Mouse (Mus musculus): Measurements from ENCODE around the gene Atl1. TPM values are rescaled to one million over a fixed set of nuclear protein-coding genes. Genes with fewer than 3 reads are reported as not detected.
A peak's percentile ranks its signal among the peaks of the same experiment; 100 is the strongest.

The Atl1 gene
- total RNA-seq, 2 experiments from 2014 or later, result 4.0 to 6.1 TPM

DNA sequence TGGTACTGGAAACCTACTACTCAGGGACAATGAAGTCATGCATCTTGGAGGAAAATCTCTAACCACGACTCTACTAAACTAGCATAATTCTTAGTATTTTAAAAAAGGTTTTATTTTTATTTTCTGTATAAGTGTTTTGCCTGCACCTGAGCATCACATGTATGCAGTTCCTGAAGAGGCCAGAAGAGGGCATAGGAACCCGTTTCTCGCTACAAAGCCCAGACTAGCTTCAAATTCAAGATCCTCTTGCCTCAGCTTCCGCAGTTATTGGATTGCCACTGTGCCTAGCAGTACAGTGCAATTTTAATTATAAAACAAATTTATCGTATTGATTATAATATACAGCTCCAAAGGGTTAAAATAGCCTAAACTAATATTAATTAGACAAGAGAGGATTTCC is 31.6 kb downstream of the Atl1 start:
- peak; percentile 21 to 53 for DNase-seq
- intact Hi-C loops (cut with DNase I), result loop anchor here (5.0 kb wide), 1 partner anchor 138 kb away; no protein-coding TSS in a partner anchor

DNA sequence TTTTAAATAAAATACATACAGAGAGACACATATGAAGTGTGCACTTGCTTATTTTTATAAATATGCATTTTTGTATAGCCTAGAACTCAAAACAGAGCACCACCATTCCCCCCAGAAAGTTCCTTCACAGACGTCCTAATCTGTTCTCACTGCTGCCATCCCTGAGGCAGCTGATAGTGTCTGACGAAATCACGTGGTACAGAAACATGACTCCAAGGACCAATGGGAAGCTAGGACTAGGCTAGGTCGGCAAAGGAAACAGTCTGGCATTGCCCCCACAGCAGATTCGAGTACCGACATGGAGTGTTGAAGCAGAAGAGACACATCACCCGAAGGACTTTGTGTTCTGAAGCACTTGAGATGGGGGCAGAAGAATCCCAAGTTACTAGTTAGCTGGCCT is 34.3 kb downstream of the Atl1 start:
- intact Hi-C loops (cut with DNase I), result no loop called here
- DNase-seq, result no peak

DNA sequence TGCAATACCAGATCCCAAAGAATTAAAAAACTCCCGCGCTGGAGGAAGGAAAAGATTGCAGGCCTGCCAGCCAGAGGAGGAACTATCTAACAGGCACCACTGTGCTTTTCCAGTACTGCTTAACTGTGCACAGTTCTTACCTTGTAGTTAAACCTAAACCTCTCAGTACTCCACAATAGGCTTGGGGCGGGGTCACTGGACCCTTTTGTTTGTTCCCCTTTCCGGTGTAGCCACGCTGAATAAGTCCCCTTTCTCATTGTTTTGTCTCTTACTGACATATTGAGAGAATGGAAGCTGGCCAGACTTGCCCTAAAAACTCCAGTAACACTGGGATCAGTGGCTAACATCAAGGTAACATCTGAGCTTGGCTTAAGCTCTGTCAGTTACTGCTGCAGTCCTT is 45.3 kb downstream of the Atl1 start:
- DNase-seq, result no peak
- intact Hi-C loops (cut with DNase I), result no loop called here

DNA sequence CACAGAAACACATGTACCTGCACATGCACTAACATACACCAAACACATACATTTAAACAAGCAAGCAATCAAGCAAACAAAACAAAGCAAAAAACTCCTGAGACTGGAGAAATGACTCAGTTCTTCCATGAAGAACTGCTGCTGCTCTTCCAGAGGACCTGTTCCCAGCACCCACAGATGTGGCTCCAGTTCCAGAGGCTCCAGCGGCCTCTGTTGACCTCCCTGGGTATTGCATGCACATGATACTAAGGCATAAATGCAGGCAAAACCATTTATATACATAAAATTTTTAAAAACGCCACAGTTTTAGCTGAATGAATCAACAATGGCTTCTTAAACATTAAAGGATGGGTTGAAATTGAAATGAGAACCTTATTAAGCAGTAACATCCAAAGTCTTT is 46.9 kb downstream of the Atl1 start:
- no peak for DNase-seq
- intact Hi-C loops (cut with DNase I), result no loop called here

DNA sequence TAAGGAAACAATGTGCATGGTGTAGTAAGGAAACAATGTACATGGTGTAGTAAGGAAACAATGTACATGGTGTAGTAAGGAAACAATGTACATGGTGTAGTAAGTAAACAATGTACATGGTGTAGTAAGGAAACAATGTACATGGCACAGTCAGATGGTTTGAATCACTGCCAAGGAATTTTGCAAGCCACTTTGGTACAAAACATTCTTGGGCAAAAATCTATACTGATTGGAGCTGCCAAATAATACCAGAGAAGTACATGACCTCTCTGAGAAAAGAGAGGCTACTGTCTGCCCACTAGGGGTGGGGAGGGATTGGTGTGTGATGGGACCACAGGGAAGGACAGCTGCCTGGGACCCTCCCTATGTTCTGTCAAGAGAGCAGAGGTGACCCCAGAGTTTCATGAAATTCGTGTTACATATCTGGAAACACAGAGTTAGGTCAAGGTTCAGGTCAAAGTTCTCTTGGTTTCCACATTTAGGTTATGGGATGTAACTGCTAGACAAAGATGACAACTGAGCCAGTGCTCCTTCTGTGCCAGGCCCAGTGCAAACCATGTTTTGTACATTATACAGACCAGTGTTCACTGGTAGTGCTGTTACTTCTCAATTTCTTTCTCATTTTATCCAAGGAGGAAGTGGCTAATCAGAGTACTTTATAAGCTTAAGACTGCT is 49.4 kb downstream of the Atl1 start:
- intact Hi-C loops (cut with DNase I), result no loop called here

DNA sequence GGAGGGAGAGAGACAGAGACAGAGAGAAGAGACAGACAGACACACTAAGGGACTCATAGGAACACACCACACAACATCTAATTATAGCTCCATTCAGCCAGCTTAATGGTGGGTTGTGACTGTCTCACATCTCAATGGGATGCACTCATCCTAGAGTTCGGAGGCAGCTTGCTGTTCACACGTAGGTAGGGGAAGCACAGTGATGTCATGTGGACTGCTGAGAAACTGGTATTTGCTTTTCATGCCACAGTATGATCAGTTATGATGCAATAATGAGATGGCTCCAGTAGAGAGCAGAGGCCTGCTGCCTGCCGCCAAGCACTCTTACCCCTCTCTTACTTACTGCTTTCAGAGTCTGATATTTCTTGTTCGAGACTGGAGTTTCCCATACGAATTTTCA is 53.4 kb downstream of the Atl1 start:
- no peak for DNase-seq
- intact Hi-C loops (cut with DNase I), result no loop called here

More for the DNA sequence above, 49.4 kb downstream of the Atl1 start:
- no peak for DNase-seq

DNA sequence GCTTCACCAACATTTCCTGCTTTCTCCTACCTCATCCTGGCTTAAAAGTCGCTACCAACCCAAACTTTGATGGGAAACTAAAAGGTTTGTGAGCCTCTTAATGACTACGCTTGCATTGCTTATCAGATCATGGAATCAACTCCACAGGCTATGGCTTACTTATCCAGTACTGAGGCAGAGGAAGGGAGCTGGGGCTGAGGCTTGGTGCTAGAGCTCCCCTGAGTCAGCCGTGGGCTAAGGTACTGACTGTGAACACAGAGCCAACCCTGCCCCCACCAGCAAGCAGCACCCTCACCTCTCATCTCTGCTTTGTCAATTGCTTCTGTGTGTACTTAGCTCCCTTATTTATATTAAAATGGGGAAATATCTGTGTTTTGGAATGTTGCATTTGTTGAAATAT is 55.1 kb downstream of the Atl1 start:
- no peak for DNase-seq
- intact Hi-C loops (cut with DNase I), result no loop called here

DNA sequence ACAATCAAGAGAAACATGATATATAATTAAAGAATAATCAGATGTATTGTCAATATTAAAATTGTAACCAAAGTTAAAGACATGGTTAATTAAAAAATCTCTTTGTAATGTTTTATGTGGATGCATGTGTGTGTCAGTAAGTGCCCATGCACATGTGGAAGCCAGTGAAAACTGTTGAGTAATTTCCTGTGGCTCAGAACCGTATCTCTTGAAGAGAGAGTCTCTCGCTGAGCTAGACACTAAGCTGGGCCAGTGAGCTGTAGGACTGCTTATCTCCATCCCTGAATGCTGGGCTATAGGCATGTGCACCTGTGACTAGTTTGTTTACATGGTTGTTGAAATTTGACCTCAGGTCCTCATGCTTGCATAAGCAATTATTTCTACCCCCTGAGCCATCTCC is 65.0 kb downstream of the Atl1 start:
- no peak for DNase-seq
- intact Hi-C loops (cut with DNase I), result no loop called here

DNA sequence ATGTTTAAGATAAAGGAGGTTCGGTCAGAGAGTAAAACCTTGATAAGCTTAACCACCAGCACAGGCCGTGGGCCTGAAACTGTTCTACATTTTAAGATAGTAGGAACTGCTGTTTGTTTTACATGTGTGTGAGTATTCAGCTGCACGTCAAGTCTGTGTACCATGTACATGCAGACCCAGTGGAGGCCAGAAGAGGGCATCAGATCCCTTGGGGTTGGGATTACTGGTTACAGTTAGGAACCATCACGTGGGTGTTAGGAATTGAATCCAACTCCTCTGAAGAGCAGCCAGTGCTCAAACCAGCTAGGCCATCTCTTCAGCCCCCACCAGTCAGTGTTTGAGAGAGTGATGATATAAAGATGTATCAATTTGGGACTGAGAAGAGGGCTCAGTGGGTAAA is 70.1 kb downstream of the Atl1 start:
- peak; percentile 56 to 76 for DNase-seq
- intact Hi-C loops (cut with DNase I), result loop anchor here (2.0 to 10.0 kb wide), 3 partner anchors 100 to 272 kb away; partner anchors contain the start of gene Pygl

DNA sequence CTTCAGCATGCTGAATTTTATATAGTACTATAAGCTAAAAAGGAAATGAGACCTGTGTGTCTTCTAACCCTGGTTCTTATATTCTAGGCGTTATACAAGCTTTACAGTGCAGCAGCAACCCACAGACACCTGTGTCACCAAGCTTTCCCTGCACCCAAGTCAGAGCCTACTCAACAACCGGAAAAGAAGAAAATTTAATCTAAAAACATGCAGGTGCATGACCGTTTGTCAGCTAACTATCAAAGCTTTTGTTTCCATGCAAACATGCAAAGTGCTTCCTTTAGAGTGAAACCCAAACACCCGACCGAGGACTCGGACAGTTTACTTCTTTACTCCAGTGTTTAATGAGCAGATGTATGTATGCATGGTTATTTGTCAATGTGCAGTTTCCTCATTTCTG is 70.7 kb downstream of the Atl1 start:
- intact Hi-C loops (cut with DNase I), result loop anchor here (2.0 to 10.0 kb wide), 3 partner anchors 100 to 272 kb away; partner anchors contain the start of gene Pygl
- DNase-seq, result no peak

DNA sequence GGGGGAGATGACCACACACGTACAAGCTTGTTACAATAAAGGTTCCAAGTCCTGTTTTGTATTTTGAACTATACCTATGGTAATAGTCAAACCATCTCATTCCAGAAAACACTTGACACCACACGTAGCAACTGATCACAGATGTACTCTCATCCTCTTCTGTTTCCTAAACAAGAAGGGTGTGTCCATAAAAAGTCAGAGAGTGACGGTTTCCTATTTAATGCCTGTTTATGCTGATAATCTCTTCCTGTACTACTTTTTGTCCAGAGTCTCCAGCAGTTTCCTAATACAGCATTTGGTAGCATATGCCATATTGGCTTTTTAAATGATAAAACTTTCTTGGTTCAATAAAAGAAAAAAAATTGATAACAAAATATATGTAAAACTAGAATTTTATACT is 73.2 kb downstream of the Atl1 start:
- intact Hi-C loops (cut with DNase I), result loop anchor here (10.0 kb wide), 1 partner anchor 269 kb away; the partner anchor contains the start of gene Pygl
- DNase-seq, result no peak

DNA sequence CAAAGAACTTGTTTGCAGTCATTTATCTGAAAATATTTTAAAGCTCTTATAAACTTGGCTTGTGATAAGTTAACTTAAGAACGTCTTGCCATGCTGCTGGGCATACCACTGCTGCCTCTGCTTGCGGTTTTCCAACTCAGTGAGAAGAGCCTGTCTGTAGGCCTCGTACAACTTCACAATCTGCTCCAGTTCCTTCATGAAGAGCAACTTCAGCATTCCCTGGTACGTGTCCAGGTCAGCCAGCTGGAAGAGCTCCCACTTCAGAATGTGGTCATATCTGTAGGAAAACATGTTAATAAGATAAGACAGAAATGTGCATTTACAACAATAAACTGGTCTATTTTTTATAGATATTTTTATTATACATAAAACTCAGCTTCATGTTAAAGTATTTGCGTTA is 73.7 kb downstream of the Atl1 start:
- peak; percentile 34 to 69 for DNase-seq
- intact Hi-C loops (cut with DNase I), result loop anchor here (10.0 kb wide), 1 partner anchor 269 kb away; the partner anchor contains the start of gene Pygl

DNA sequence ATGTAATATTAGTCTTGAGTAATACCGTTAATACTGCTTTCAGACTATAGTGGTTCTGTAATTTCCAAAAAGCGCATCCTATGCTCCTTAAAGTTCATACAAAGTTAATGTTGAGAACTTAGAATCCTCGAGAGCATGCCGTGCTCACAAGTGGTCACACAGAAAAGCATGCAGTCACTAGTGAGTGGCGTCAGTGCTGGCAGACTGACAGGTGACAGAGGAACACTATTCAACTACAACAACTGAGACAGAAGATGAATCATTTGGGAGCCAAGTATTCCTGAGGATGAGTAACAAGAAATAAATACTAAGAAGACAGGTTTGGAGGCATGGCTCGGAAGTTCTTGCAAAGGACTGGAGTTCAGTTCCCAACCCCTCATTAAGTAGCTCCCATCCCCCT is 74.7 kb downstream of the Atl1 start:
- intact Hi-C loops (cut with DNase I), result loop anchor here (10.0 kb wide), 1 partner anchor 268 kb away; the partner anchor contains the start of gene Pygl
- DNase-seq, result peak in 1 of 2 experiments; percentile 21

DNA sequence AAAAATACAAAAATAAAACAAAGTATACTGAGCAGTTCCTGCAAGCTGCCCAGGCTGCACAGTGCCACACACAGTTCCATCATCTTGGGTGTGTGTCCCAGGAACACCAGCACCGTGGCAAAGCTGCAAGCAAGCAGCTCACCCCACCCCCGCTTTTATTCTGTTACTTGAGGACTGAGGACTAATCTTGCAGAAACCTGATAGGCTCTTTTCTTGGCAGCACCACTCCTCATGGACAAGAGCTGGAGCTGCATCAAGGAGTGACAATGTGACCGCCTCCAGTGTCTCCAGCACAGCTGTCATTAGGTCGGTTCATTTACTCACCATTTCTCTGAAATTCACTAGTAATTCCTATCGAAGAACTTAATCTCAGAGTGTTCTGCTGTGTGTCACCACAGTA is 75.7 kb downstream of the Atl1 start:
- intact Hi-C loops (cut with DNase I), result loop anchor here (2.0 to 10.0 kb wide), 2 partner anchors 15 to 267 kb away; partner anchors contain the start of gene Pygl
- peak; percentile 22 to 51 for DNase-seq

DNA sequence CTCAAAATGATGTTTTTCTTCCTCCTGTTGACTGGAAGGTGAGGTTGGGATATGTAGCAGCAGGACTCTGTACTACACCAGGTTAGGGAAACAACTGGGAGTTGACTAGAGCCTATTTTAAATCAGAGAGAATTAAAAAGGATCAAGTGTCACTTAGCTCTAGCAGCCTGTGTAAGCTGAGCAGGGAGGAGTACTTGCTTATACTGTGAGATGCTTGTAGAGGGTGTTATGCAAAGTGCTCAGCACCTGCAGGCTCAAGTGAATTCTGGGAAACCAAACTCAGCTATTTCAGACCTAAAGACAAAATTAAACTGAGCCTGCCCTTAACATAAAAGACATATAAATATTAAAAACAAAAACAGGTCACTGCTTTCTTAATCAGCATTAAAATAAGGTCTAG is 81.3 kb downstream of the Atl1 start:
- intact Hi-C loops (cut with DNase I), result no loop called here
- DNase-seq, result no peak

DNA sequence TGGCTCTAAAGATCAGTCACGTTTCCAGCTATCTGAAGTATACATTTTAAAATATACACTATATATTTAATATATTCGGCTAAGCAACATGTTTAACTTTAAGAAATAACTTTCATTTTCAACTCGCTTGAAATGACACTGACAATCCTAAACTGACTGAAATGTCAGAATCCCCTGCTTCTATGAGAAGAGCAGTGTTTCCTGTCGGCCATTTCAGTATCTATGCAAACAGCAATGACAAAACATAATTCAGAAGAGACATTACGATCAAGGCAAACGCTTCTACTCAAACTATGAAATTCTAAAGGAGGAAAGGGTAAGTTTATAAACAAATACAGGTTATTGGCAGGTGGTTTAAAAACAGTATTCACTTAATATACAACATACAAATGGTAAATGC is 84.3 kb downstream of the Atl1 start:
- intact Hi-C loops (cut with DNase I), result no loop called here
- no peak for DNase-seq

DNA sequence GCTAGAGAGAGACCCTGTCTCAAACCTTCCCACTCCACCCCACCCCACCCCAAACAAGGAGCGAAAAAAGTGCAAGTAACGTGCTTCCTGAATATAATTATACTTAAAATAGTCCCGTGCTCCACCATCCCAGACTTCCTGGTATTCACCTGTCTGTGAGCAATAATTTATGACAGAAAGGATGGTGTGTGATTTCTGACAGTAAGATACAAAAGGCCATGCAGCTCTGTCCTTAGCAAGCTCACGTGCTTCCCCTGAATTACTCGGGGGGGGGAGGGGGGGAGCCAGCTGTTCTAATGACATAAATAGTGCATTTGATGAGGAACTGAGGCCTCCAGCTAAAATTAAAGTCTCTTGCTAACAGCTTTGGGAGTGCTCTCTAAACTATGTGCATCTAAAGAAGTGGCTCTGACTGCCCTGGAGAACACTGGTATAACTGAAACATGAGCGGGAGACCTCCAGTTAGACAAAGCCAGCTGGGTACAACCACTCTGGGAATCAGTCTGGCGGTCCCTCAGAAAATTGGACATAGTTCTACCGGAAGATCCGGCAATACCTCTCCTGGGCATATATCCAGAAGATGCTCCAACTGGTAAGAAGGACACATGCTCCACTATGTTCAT is 85.1 kb downstream of the Atl1 start:
- intact Hi-C loops (cut with DNase I), result no loop called here
- DNase-seq, result no peak

DNA sequence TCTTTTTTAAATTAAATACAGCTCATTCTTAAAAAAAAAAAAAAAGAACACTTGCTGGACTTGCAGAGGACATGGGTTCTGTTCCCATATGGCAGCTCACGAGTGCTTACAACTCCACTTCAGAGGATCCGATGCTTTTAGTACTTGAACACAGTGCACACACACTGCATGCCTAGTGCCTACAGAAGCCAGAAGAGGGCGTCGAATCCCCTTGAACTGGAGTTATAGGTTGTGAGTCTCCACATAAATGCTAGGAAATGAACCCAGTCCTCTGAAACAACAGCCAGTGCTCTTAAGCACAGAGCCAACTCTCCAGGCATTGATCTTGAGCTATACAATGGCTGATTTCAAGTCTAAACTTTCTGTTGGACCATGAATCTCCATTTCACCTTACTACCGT is 90.5 kb downstream of the Atl1 start:
- DNase-seq, result no peak
- intact Hi-C loops (cut with DNase I), result loop anchor here (2.0 kb wide), 1 partner anchor 14 kb away; no protein-coding TSS in a partner anchor

DNA sequence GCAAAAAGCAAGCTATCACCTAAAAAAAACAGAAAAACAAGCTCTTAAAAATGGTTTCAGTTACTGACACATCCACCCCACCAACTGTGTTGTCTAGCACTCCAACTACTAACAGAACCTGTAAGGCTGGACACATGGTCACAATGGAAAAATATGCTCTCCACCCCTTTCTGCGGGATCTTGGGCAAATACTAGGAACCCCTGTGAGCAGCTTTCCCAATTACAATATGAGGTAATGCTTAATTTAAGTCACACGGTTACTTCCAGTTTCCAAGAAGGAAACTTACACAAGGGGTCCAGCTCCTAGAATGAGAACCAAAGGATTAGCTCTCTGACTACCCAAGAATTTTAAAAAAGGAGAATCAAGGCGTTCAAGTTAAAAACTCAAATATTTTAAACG is 93.1 kb downstream of the Atl1 start:
- intact Hi-C loops (cut with DNase I), result no loop called here
- no peak for DNase-seq

DNA sequence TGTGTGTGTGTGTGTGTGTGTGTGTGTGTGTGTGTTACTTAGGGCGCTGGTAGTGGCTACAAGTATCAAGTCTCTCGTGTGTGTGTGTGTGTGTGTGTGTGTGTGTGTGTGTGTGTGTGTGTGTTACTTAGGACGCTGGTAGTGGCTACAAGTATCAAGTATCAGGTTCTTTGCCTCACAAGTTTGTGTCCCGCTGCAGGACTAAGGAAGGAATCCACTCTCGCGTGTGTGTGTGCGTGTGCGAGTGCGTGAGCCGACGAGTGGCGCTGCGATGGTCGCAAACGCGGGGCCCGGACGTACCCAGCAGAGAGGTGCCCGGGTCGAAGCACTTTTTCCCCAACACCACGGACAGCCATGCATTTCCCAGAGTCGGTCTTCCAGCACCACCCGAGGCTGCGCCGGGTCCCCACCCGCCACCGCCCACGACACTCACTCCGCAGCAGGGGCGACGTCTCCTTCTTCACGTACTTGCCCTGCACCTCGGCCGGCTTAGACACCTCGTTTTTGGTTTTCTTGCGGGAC is 93.9 kb downstream of the Atl1 start:
- intact Hi-C loops (cut with DNase I), result no loop called here
- peak in 1 of 2 experiments; percentile 43 for DNase-seq

DNA sequence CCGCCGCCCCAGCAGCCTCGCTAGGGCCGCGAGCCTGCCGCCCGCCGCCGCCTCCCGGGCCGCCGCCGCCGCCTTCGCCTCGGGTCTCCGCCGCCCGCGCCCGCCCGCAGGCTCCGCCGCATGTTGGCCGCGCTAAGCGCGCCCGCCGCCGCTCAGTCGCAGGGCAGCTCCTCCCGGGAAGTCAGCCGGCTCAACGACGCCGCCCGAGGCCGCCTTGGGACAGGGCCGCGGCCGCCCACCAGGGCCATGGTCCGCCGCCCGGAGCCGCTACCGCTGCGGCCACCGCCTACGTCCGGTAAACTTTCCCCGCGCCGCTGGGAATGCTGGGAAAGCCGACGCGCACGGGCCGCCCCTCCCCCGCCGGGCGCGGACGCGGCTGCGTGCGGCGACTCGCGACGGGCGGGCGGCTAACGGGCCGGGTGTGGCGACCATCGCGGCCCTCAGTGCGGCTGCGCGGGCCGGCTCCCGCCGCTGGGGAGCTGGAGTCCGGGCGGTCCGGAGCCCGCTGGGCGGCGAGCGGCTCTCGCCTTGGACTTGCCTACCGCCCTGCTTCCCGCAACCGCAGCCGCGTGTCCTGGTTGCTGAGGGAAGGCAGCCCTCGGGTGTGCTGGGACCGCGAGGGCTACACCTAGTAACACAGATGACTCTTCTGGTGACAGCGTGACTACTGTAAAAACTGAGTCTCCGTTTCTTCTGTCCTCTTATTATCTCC is 94.5 kb downstream of the Atl1 start, which contains the start of gene Sav1:
Gene Sav1 (minus strand): TSS at position 217 of the 712 bp plus-strand sequence.
- DNase-seq, result peak; percentile 93 to 96
- intact Hi-C loops (cut with DNase I), result no loop called here

All from heart, postnatal 14 days (tissue).